Mouse (Mus musculus) E14TG2a.4 (cell line): Measurements from ENCODE around the gene Elavl3.

ENCODE experiments used
- H3K27me3 ChIP-seq: 2 replicates; pipeline ENCODE4 v1.6.1; 2014; ENCODE audit warnings: low read length, control low read depth; ENCODE audit not compliant: insufficient read depth
- H3K36me3 ChIP-seq: 2 replicates; pipeline ENCODE4 v1.6.1; 2014; ENCODE audit warnings: low read length, control low read depth; ENCODE audit not compliant: insufficient read depth
- H3K4me1 ChIP-seq: replicated peaks from 2 replicates; pipeline ENCODE4 v1.6.1; 2014; ENCODE audit warnings: low read depth, low read length, control low read depth
- H3K4me3 ChIP-seq: replicated peaks from 2 replicates; pipeline ENCODE4 v1.5.1; 2014; ENCODE audit warnings: mild to moderate bottlenecking, low read length
- H3K9me3 ChIP-seq: 2 replicates; pipeline ENCODE4 v1.6.1; 2014; ENCODE audit warnings: low read length, control low read depth
- CTCF ChIP-seq: conservative IDR thresholded peaks from 2 replicates; pipeline ENCODE4 v1.5.1; 2014; ENCODE audit warnings: low read length
- NANOG ChIP-seq: IDR thresholded peaks from 2 replicates; pipeline ENCODE4 v1.6.1; 2014; ENCODE audit warnings: borderline replicate concordance, low read length, mixed read lengths
- POU5F1 ChIP-seq: IDR thresholded peaks from 2 replicates; pipeline ENCODE4 v1.6.1; 2014; ENCODE audit warnings: low read length, borderline replicate concordance

Gene Elavl3

DNA sequence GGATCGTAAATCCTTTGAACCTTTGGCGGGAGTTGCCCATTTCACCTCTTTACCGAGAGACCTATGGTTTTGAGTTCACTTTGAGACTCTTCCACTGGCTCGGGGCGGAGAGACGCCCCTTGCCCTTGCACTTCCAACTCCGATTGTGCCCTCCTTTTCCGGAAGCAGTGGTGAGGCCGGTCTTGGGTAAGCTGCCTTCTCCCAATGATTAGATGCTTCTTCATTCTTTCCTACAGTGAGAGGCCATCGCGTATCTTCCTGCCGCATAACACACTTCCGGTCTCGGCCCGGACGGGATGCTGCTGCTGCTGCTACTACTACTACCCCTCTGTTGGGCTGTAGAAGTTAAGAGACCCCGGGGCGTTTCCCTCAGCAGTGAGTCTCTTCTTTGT lies 48.7 kb downstream of the Elavl3 start:
- peaks cover 55% of the 10 kb centered on the region for H3K4me1 ChIP-seq
- H3K36me3 ChIP-seq = peaks cover 46% of the 10 kb centered on the region
- TF ChIP-seq POU5F1 (no peak), CTCF (no peak), NANOG (no peak)
- H3K9me3 ChIP-seq = no peaks in the 10 kb centered on the region
- H3K4me3 ChIP-seq = peak overlapping the region; percentile 95
- no peaks in the 10 kb centered on the region for H3K27me3 ChIP-seq

DNA sequence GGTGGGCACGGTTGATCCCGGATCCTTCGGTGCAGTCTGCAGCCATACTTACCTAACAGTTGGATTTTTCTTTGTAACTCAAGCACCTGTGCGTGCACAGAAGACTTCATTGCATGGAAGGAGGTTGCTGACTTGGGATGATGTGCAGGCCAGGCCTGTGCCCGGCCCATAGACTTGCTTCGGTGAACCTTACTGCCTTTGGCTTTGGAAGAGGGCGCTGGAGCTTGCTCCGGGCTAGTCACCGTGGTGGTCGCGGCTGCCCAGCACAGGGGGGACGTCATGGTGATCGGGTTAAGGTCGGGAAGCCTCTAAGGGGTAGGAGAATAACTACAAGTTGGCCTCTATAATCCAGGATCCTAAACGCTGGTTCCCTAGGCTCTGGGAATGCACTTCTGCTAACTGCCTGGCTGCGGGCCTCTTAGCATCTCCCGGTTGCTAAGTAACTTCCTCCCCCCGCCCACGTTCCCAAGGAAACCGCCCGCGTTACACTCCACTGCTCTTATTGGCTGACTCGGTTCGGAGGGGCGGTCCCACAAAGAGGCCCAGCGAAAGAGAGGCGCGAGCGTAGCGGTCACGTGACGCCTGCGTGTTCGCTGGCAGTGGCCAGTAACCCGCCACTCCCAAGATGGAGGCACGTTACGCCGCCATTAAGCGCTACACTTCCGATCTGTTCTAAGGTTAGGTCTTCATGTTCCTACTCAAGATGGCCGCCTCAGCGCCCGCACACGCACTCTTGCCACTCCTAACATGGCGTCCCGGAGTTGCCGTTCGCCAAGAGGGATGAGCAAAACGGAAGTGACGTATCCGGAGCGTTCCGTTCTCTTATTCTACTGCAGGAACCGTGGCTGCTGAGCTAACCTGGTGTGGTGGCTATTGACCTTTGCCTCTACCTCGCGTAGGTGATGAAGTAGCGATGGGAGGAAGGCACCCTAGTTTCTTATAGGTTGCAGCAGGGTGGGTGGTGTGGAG lies 49.3 kb downstream of the Elavl3 start, which contains the start of the genes Ccdc151 and Prkcsh:
Ccdc151 (minus strand) TSS at position 441 of the 969 bp plus-strand sequence.
Prkcsh (plus strand) TSS at position 613 of the 969 bp plus-strand sequence.
- no peak for TF ChIP-seq POU5F1
- no peak for TF ChIP-seq NANOG
- no peaks in the 10 kb centered on the region for H3K9me3 ChIP-seq
- no peaks in the 10 kb centered on the region for H3K27me3 ChIP-seq
- peak within 1 kb of the TSS; percentile 95 for H3K4me3 ChIP-seq
- peaks cover 39% of the 10 kb centered on the region for H3K36me3 ChIP-seq
- H3K4me1 ChIP-seq = peaks cover 48% of the 10 kb centered on the region

DNA sequence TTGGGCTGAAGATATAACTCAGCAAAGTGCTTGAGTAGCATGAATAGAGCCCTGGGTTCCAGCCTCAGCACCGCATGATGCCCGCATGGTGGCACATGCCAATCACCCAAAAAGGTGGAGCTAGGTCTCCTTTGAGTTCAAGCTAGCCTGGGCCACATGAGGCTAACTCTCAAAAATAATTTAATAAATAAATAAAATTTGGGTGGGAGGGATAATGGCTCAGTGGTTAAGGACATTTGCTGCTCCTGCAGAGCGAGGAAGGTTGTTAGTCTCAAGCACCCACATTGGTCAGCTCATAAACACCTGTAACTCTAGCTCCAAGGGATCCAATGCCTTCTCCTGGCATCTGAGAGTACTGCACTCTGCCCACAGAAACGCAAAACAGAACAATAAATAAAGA lies 50.2 kb downstream of the Elavl3 start:
- Histone ChIP-seq H3K36me3 (peaks cover 31% of the 10 kb centered on the region), H3K27me3 (no peaks in the 10 kb centered on the region), H3K4me1 (peaks cover 41% of the 10 kb centered on the region), H3K4me3 (peak overlapping the region; percentile 95; the same call in 1 of the 2 replicates), H3K9me3 (no peaks in the 10 kb centered on the region)
- no peak for TF ChIP-seq NANOG
- TF ChIP-seq CTCF = peak; percentile 13; the same call in 1 of the 2 replicates

DNA sequence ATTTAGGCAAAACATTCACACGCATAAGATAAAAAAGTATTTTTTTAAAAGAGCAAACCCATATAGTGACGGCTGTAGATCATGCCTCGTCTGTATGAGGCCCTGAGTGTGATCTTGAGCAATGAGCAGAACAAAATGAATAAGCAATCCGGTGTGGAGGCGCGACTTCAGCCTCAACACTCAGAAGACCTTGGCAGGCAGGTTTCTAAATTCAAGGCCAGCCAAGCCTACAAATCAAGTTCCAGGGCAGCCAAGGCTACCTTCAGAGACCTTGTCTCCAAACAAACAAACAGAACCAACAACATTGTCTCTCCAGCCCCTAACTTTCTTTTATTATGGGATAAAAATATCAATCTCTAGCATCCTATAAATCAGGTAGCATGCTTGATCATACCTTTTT lies 51.5 kb downstream of the Elavl3 start:
- Histone ChIP-seq H3K4me1 (peaks cover 31% of the 10 kb centered on the region), H3K27me3 (no peaks in the 10 kb centered on the region), H3K36me3 (peaks cover 18% of the 10 kb centered on the region), H3K9me3 (no peaks in the 10 kb centered on the region), H3K4me3 (no peak overlapping the region)
- TF ChIP-seq POU5F1 (no peak), NANOG (no peak), CTCF (no peak)

DNA sequence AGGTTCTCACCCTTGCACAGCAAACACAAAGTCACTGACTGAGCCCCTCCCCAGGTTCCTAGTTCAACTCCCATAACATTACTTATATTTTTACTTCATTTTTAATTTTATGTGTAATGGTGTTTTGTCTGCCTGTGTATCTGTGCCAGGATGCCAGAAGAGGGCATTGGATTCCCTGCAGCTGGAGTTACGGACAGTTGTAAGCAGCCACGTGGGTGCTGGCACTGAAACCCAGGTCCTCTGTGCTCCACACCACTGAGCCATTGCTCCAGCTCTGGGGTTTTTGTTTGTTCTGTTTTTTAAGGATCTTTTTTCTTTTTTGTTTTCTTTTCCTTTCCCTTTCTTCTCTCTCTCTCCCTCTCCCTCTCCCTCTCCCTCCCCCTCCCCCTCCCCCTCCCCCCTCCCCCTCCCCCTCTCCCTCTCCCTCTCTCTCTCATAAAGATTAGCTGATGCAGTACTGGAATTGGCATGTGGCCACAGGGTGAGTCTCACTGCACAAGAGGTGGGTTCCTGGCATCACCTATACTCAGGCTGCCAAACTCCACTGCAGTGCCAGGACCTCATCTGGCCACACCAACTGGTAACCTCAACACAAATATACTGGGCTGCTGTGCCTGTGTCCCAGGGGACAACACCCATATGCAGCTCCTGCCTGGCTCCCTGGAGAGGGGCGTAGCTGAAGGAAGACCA lies 55.5 kb downstream of the Elavl3 start:
- no peak for TF ChIP-seq CTCF
- TF ChIP-seq NANOG = no peak
- no peak for TF ChIP-seq POU5F1
- Histone ChIP-seq H3K9me3 (no peaks in the 10 kb centered on the region), H3K4me1 (peaks cover 22% of the 10 kb centered on the region), H3K36me3 (no peaks in the 10 kb centered on the region), H3K4me3 (no peak overlapping the region), H3K27me3 (peaks cover 30% of the 10 kb centered on the region)

DNA sequence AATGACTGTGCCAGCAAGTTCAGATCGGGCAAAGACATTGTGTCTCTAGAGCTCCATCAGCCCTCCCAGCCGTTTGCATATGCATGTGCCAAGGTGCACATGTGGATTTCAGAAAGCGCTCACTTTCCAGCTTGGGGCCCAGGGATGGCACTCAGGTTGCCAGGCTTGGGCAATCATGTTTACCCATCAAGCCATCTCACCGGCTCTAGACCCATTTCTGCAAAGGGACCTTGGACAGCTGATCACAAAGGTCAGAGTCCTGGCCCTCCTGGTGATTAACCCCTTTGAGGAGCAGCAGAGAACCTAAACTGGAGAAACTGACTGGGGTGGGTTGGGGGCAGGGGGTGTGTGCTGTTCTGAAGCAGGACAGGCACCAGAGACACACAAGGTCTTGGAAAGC lies 59.6 kb downstream of the Elavl3 start:
- TF ChIP-seq CTCF = no peak
- TF ChIP-seq NANOG = no peak
- no peak for TF ChIP-seq POU5F1
- Histone ChIP-seq H3K4me1 (peaks cover 61% of the 10 kb centered on the region), H3K9me3 (no peaks in the 10 kb centered on the region), H3K36me3 (no peaks in the 10 kb centered on the region), H3K27me3 (peaks cover 70% of the 10 kb centered on the region), H3K4me3 (no peak overlapping the region)

DNA sequence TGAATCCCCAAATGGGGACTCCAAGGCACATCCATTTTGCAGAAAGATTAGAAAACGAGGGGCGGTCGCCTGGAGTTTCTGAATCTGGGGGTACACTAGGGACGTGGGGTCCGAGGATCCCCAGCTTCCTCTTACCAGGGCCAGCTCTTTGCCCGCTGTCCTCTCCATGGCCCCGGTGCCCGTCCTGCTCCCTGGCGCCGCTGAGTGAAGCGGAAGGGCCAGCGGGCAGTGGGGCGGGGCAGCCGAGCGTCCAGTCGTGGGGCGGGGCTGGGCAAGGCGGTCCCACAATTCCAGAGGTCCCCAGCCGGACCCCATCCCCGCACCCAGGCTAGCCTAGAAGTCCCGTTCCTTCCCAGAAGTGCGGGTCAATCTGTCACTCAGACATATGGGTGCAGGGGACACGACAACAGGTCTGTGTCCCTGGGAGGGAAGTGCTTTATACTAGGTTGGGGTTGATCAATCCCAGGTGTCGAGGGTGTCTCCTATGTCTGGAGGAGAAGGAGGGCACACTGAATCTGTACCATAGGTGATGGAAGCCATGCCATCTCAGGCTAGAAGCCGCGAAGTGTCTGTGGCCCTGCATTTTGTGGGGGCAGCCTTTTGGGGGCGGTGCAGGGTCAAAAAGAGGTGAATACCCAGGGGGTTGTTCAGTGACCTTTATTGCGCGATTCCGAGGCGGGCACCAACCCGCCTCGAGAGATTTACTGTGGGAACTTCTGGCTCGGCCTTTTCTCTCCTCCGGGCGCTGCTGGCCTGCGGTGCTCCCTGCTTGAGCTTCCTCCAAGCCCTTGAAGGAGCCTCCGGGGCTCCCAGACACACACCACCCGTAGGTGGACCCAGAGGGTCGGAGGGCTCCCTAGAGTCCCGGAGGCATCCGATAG lies 62.4 kb downstream of the Elavl3 start, which contains the start of gene Rgl3:
Rgl3 (minus strand) TSS at position 217 of the 881 bp plus-strand sequence.
- TF ChIP-seq CTCF (no peak), NANOG (no peak)
- peaks cover 57% of the 10 kb centered on the region for H3K4me1 ChIP-seq
- H3K27me3 ChIP-seq = peaks cover 93% of the 10 kb centered on the region
- no peaks in the 10 kb centered on the region for H3K9me3 ChIP-seq
- peak within 1 kb of the TSS; percentile 71 for H3K4me3 ChIP-seq
- no peaks in the 10 kb centered on the region for H3K36me3 ChIP-seq
